Mouse (Mus musculus) brain, adult 2 months (tissue): ENCODE measurements around the gene Lmntd2.

ENCODE experiments used
- DNase-seq: peaks from one replicate; pipeline ENCODE4 v3.0.0; 2011; ENCODE audit warnings: low read depth, low spot score

The Lmntd2 gene

DNA sequence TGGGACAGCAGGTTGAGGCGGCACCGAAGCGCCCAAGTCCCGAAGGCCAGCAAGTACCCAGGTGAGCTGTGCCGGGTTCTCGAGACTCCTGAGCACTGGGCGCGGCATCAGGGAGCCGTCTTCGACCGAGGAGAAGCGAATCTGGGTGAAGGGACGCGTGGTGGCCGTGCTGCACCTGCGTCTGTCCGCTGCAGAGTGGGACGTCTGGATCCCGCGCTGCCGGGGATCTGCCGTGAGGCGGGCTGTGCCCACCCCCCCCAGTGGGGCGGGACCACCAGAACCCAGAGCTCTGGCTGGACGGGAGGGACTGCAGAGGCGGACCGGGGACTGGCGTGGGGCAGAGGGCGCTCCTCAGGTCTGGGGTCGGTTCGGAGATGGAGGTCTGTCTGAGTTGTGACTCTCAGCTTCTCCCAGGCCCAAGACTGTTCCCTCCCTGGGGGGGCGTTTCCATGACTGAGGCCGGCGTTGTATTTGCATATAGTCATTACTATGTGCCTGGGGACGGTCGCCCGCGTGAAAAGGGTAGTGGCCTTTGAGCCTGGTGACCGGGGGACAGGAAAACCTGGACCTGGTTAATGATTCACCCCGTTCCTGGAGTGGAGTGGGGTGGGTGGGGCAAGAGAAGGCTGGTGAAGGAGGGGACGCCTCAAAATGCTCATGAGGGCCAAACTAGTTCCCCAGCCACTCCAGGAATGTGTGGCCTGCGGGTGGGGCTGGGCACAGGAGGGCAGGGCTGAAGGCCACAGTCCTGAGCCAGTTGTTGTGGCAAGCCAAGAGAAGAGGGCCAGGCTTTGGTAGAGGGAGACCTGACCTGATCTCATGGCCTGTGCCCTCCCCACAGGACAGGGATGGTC lies 2.2 kb upstream of the Lmntd2 start:
- no peak for DNase-seq

DNA sequence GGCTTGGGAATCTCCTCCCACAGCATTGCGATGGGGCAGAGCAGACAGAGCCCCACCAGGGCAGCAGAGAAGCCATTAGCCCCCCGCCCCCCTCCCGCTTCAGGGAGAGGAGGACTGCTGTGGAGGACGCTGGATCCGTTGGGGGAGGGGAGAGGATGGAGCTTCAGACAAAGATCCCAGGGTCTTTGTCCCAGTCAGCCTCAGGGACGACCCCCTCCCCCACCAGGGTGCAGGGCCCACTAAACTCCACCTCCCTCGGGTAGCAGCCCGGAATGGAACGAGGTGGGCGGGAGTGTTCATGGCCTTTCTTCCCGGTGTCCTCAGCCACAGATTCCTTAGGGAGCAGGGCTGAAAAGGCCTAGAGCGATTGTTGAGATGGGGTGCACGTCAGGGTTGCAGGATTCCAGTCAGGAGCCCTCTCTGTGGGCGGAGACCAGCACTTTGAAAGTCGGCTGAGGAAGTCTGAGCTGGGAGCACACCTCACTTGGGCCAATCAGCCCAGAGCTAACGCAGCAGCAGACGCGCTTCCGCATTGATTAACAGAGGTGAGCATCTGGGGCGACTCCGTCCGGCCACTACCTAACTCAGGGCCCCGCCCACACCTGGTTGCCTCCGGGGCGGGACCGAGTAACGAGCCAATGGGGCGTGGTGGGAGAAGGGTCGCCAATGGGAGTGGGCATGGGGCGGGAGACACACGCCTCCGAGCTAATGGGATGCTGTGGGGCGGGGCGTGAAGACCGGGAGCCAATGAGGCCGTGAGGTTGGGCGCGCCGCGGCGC lies 1.4 kb upstream of the Lmntd2 start, which contains the start of gene Rassf7:
Gene Rassf7 (plus strand): TSS at position 760 of the 779 bp plus-strand sequence.
- DNase-seq, result peak; percentile 93

DNA sequence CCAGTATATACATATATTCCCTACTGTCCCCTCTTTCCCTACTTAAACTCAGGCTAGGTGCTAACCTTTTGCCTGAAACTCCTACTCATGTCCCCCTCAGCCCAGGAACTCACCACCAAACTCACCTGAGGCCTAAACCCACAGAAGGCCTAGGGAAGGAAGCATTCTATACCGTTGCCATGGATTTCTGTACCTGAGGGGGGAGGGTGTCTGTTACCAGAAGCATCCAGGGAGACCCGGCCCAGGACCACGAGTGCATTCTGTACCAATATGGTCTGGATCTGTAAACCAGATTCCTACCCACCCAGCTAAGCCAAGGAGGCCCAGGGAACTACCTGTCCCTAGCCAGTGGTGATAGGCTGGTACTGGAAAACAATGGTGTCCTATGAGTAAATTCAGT lies 430 bp upstream of the Lmntd2 start:
- no peak for DNase-seq

DNA sequence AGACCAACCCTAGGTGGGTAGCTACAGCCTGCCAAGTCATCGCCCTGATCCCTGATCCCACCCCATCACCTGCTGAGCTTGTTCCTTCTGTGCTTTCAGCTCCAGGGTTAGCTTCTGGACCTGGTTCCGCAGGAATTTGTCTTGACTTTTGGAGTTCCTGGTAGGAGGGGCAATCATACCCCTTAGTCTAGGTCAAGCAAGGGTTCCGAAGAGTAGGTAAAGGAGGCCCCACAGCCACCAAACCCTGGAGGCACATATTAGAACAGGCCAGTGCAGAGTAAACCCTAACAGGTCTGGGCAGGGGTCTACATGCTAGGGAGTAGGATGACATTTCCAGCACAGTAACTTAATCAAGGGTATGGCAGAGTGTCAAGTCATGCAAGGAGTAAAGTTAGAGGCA lies 747 bp downstream of the Lmntd2 start:
- no peak for DNase-seq

DNA sequence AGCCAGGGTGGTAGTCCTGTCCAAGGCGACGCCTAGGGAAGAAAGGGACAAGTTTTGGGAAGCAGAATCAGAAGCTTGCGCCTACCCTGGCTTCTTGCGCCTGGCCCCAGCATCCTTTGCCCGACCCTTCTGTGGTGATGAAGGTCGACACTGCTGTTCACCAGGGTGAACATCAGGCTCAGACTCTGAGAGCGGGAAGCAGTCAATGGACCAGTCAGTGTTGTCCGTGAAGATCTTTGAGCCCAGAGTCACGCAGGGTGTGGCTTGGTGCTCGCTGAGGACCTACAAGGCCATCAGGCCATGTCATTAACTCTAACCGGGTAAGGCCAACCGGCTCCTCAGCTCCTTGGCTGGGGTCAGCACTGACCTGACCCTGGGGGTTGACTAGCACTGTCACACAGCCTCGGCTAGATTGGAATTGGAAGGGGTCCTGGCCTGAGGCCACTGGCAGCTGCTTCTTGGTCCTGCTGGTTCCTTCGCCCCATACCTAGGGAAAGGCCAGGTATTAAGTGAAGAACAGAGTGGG lies 3.2 kb downstream of the Lmntd2 start:
- no peak for DNase-seq

DNA sequence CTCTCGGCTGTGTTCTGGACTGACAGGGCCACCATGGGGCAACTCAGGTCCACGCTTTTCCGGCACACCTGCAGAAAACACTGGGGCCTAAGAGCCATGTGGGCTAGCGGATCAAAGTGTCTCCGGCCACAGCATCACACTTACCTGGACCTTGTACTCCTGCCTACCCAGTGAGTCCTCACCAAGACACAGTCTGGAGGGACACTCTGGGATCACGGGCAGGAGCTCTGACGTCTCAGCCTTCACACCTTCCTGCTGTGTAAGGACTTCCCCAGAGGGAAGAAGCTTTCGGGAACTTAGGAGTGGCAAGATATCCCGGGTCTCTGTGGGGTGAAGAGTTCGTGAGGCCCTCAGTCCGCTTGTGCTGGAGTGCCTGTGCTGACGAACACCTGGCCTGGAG lies 3.7 kb downstream of the Lmntd2 start:
- no peak for DNase-seq

DNA sequence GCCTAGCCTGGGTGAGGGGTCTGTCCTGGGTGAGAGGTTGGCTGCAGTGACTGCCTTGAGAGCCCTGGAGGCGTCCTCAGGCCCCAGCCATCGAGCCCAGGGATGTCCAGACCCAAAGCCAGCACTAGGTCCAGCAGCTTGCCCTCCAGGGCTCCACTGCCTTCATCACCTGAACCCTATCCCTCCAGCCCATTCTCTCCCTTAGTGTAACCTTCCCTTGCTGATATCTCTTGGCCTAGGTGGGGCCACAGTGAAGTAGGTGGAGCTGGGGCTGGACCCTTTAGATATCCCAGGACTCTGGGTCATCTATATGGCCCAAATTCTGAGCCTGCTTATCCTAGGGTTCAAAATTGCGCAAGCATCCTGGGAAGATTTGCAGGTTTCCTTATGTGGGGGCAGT lies 4.4 kb downstream of the Lmntd2 start:
- no peak for DNase-seq

DNA sequence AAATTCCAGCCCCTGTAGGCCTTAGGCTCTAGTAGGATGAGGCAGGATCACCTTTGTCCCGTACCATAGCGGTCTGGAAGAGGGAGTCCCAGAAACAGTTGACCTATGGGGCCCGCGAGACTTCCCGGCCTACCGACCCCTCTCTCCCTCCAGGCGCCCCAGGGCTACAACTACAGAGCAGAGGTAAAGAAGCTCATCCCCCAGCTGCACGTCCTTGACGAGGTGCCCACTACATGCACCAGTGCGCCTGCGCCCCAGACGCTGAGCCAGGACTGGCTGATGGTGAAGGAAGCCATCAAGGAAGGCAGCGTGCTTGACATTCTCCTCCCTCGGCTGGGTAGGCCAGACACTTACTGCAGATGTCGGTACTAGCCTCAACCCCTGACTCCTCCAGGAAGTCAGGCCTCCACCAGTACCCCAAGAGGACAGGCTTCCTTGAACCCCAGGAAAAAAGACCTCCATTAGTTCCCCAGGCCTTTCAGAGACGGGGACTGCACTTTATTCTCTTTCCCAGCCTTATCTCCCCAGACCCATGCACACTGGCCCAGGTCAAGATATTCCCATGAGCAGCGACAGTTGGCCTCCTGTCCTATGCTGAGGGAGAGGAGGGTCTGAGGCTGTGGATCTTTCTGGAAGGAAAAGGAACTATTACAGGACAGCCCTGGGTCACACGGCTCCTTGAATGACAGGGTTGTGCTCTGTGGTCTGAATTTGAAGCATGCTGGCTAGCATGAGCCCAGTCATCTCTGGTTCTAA lies 7.5 kb downstream of the Lmntd2 start:
- no peak for DNase-seq

DNA sequence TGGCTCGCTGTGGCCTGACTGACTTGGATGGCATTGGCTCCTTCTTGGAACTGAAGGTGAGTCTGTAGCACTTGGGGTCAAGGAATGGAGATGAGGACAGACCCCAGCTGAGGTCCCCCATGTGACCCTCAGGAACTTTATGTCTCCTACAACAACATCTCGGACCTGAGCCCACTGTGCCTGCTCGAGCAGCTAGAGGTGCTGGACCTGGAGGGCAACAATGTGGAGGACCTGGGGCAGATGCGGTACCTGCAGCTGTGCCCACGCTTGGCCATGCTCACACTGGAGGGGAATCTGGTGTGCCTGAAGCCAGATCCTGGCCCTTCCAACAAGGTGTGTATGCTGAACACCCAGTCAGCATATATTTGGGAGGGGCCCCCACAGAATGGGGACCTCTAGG lies 8.4 kb downstream of the Lmntd2 start:
- DNase-seq, result no peak

DNA sequence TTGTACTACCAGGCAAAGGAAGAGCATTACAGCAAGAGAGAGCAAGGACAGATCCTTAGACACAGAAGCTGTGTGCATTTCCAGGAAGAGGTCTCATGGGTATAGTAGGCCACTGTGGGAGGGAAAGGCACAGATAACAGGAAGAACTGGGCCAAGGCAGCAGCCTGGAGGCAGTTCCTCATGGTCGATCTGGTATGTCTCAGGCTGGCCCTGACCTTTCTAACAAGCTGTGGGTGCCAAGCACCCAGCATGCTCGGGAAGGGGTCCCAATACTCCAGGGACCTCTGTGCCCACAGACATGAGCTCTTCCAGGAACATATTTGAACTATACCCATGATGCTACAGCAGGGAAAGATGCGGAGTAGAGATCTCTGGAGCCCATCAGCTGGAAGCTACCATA lies 9.3 kb downstream of the Lmntd2 start:
- no peak for DNase-seq

DNA sequence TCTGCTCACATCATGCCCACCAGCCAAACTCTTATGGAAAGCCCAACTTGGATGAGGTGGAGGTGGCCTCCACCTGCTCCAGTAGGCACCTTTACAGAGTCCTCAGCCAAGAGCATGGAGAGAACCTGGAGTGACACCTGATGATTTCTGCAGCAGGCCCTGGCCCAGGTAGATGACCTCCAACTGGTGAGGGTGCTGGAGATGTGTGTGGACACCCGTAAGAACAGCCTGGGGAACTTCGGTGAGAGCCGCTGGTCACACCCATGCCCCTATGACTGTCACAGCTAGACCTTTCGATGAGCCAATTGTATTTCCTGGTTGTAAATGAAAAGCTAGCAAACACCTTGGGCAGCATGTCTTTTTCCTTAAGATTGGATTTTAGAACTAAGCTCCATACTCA lies 15.8 kb downstream of the Lmntd2 start:
- no peak for DNase-seq

DNA sequence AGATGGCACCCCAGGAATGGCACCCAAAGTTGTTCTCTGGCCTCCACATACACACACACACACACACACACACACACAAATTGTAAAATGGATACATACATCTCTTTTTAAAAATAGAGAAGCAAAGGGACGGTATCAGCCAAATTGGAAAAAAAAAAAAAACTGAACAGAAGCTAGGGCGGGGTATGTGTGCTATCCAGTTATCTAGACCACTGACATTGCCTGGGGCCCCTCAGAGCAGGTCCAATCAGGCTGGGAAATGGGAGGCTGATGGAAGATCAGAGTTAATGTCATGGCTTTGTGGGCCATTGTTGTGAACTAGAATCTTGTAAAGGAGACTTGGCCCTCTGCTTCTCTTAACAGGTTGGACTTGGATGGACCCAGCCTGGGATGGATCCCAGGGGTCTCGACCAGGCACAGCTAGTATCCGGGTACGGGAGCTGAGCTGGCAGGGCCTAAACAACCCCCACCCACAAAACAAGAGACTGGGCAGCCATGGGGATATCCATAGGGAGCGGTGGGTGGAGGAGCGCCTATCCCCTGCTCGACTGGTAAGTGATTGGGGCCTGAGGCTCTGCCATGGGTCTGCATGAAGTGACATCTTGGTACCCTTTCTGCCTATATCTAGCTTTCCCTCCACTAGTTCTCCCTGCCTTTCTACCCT lies 17.1 kb downstream of the Lmntd2 start:
- no peak for DNase-seq

DNA sequence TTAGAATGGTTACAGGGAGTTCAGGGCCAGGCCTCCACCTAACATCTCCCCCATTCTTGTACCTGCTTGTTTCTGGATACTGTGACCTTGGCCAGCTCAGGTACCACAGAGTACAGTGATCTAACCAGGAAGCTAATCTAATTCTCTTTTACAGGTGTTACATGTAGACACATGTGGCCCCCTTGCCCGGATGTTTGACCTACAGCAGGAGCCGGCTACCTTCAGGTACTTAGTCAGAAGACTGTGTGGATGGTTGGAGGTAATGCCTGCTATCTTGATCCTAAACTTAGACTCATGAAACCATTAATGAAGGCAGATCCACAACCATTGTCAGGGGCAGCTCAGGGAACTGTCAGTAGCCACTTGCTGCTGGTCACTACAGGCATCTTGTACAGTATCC lies 18.1 kb downstream of the Lmntd2 start:
- no peak for DNase-seq

DNA sequence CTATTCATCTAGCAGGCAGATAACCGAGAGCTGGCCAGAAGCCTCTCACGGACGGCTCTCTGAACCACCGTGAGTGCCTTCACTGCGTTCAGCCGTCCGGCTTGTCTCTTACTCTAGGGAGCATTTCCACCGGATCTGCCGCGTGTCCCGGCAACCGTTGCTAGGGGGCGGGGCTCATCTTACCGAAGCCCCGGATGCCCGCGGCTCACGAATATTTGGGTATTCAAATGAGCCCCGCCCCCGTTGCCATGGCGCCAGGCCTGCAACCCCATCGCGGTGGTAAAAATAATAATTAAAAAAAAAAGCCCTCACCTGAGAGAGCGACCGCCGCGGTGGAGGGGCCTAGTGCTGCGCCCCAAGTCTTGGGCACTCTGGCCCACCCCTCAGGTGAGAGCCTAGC lies 19.1 kb downstream of the Lmntd2 start:
- peak; percentile 86 for DNase-seq

DNA sequence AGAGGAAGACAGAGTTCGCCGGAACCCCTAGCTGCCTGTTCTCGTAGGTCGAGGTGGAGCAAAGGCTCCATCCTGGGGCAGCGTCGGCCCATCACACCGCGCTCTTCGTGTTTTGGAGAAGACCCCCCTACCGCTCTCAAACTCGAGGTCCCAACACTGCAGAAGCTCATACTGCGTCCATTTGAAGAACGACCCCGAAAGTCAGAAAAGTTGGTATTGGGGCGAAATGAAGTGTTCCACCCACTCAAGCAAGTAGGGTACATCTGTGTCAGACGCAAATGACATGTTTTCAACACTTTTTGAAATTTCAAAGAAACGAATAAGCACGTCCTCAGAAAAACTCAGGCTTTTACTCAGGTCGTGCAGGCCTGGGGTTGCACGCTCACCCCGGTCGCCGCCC lies 19.5 kb downstream of the Lmntd2 start:
- no peak for DNase-seq

DNA sequence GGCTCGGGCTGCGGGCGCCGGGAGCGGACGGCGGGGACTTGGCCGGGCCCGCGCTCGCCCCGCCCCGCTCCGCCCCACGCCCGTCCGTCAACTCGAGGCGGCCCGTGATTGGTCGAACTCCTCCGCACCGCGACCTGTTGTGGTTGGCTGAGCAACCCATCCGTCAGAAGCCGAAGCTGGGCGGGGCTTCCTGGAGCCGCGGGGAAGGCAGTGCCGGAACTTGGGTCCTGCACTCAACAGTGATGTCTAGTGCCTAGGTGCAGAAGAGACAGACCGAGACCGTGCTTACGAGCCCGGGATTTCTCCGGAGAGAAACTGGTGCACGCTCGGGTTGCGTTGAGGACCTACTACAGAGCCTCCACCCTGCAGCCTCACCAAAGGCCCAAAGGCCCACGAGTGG lies 19.9 kb downstream of the Lmntd2 start, which contains the start of the genes Hras and Lrrc56:
Gene Hras (minus strand): TSS at position 58 of the 400 bp plus-strand sequence.
Gene Lrrc56 (plus strand): TSS at position 210 of the 400 bp plus-strand sequence.
- peak; percentile 99 for DNase-seq

DNA sequence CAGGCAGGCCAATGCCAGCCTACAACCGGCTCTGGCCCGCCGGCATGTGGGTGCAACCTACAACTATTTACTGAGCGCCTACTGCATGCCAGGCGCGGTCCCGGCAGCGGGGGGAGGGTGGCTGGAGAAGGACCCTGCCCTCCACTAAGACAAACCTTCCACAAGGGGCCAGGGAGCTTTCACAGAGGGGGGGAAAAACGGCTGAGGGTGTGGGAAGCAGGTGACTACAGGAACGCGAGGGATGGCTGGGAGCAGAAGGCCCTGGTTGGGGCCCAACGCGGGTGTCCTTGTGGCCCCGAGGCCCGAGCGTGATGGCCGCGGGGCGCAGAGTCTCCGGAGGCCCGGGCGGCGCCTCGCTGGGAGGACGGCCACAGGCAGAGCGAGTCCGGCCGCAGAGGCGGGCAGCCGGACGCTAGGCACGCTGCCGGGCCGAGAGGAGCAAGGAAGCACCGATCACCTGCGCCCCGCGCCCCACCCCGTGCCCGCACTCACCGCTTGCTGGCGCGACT lies 20.5 kb downstream of the Lmntd2 start:
- DNase-seq, result peak; percentile 37

DNA sequence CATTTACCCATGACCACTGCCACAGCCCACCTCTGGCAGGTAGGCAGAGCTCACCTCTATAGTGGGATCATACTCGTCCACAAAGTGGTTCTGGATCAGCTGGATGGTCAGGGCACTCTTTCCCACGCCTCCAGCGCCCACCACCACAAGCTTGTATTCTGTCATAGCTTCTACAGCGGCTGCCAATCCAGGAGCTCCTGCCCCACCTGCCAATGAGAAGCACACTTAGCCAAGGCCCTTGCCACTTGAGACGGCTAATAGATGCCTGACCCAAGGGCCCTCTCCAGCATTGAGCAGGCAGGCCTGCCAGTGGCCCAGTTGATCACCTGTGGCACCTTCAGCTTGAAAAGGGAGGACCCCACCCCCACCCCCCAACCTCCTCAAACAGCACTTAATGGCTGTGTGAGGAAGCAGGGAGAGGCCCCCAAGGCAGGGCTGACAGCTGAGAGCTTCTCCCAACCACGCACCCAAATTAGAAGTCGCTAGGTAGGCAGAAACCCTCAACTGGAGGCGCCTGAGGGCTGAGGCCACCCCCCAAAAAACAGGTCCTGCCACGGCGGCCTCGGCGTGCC lies 21.0 kb downstream of the Lmntd2 start:
- DNase-seq, result peak; percentile 51

DNA sequence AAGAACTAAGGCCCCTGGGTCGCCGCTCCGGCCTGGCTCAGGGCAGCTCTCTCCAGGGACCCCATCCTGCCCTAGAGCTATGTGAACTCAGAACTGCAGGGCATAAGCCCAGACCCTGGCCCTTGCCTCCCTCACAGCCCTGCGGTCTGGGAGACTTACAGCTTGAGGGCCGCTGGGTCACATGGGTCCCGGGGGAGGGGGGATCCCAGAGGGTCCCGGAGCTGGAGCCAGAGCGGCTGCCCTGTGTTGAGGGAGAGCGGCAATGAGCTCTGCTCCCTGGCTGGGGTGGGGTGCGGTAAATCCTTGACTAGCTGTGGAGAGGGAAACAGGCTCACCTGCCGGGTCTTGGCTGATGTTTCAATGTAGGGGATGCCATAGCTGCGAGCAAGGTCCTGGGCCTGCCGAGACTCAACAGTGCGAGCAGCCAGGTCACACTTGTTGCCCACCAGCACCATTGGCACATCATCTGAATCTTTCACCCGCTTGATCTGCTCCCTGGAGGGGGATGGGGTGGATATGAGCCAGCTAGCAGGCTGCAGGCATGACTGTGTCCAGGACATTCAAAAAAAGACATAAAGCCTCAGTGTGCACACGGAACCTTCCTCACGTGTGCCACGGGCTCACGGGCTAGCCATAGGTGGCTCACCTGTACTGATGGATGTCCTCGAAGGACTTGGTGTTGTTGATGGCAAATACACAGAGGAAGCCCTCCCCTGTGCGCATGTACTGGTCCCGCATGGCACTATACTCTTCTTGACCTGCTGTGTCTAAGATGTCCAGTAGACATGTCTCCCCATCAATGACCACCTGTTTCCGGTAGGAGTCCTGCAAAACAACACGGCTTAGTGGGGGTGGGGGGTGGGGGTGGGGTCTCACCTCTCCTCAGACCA lies 21.8 kb downstream of the Lmntd2 start:
- no peak for DNase-seq

DNA sequence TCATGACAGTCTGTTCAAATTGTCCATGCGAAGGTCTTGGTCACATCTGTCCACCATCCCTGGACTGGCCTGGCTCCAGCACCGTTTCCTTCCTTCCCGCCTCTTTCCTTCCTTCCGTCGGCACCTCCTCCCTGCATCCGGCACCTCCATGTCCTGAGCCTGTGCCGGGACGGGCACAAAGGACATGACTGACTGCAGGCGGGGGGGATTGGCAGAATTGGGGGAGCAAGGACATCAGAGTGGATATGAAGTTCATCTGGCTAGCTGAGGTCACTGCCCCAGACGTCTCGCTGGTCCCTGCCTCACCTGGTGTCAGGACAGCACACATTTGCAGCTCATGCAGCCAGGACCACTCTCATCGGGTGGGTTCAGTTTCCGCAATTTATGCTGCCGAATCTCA lies 22.8 kb downstream of the Lmntd2 start:
- DNase-seq, result no peak
